Mouse (Mus musculus): ENCODE results near the gene St8sia6.
"Not testable (repeated sequence)": the region's sequence is repeated elsewhere in the genome, so short reads cannot be mapped to it uniquely, and the experiment has no call there.

The St8sia6 gene

GRCm38 (mm10) chr2:13757412-13757811 lies 36.5 kb downstream of the St8sia6 start:
- DNase-seq = no peak

- no peak for DNase-seq
These were observed 38.1 kb downstream of the St8sia6 start for GRCm38 (mm10) chr2:13755733-13756132.

- no peak for DNase-seq
These were observed 42.2 kb downstream of the St8sia6 start for GRCm38 (mm10) chr2:13751691-13752090.

GRCm38 (mm10) chr2:13750777-13751176 lies 43.1 kb downstream of the St8sia6 start:
- DNase-seq = no peak

- DNase-seq = no peak
These were observed 43.8 kb downstream of the St8sia6 start for GRCm38 (mm10) chr2:13750089-13750488.

- no peak for DNase-seq
These were observed 44.7 kb downstream of the St8sia6 start for GRCm38 (mm10) chr2:13749176-13749575.

GRCm38 (mm10) chr2:13747576-13747975 lies 46.3 kb downstream of the St8sia6 start:
- DNase-seq = no peak

- no peak for DNase-seq
These were observed 47.8 kb downstream of the St8sia6 start for GRCm38 (mm10) chr2:13746023-13746422.

- DNase-seq = no peak
These were observed 55.2 kb downstream of the St8sia6 start for GRCm38 (mm10) chr2:13738704-13739103.

GRCm38 (mm10) chr2:13727901-13728300 lies 66.0 kb downstream of the St8sia6 start:
- DNase-seq = no peak

GRCm38 (mm10) chr2:13725592-13725991 lies 68.3 kb downstream of the St8sia6 start:
- DNase-seq = peak; percentile 7

- no peak for DNase-seq
These were observed 71.6 kb downstream of the St8sia6 start for GRCm38 (mm10) chr2:13722241-13722640.

GRCm38 (mm10) chr2:13718628-13719185 lies 75.2 kb downstream of the St8sia6 start:
- no peak for DNase-seq

- no peak for DNase-seq
These were observed 85.1 kb downstream of the St8sia6 start for GRCm38 (mm10) chr2:13708785-13709184.

- no peak for DNase-seq
These were observed 96.3 kb downstream of the St8sia6 start for GRCm38 (mm10) chr2:13697514-13697913.

GRCm38 (mm10) chr2:13694417-13694816 lies 99.4 kb downstream of the St8sia6 start:
- no peak for DNase-seq

- DNase-seq = no peak
These were observed 109.5 kb downstream of the St8sia6 start for GRCm38 (mm10) chr2:13684380-13684779.

- no peak for DNase-seq
These were observed 110.7 kb downstream of the St8sia6 start for GRCm38 (mm10) chr2:13683205-13683570.

GRCm38 (mm10) chr2:13682488-13683204 lies 111.2 kb downstream of the St8sia6 start:
- DNase-seq = peak; percentile 30

GRCm38 (mm10) chr2:13672946-13673345 lies 120.9 kb downstream of the St8sia6 start:
- no peak for DNase-seq

GRCm38 (mm10) chr2:13672426-13672825 lies 121.4 kb downstream of the St8sia6 start:
- DNase-seq = no peak

GRCm38 (mm10) chr2:13634866-13635265 lies 159.0 kb downstream of the St8sia6 start:
- no peak for DNase-seq

GRCm38 (mm10) chr2:13630136-13630832 lies 163.6 kb downstream of the St8sia6 start:
- no peak for DNase-seq

- DNase-seq = not testable (repeated sequence)
These were observed 190.2 kb downstream of the St8sia6 start for GRCm38 (mm10) chr2:13603636-13604035.

Data from layer of hippocampus, adult 9-11 months (tissue).